Mouse (Mus musculus): ENCODE data around the gene Hbq1a. TPM values are rescaled to one million over a fixed set of nuclear protein-coding genes. Genes with fewer than 3 reads are reported as not detected.
A peak's percentile ranks its signal among the peaks of the same experiment; 100 is the strongest.

Gene Hbq1a
- polyA plus RNA-seq, 1 experiment from 2014 or later: 0.94 TPM

DNA sequence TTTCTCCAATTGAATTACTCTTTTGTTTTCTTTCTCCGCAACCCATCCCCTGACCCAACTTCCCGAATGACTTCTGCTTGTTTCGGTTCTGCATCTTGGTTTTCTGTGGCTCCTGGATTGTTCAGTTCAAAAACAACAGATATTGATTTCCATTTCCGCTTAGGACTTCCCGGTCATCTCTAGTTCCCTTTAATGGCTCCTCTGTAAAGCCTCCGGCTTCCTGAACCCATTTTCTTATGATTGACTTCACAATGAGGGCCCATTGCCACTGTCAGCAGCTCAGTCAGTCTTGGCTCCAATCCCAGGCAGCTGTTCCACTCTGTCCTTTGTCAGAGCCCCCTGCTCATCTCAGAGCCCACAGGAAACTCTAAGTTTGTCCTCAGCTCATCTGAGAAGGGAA, 31.2 kb downstream of the Hbq1a start:
- TF ChIP-seq EP300 (IDR thresholded peaks at IDR 0.05) (0 out of 2 replicates have a peak, but pooled peaks have one; percentile 21), CTCF (IDR thresholded peaks at IDR 0.05) (no peak)
- DNase-seq (ENCODE audit: low spot score): no peak
- H3K4me3 ChIP-seq (ENCODE audit: low read depth, low read length): no peak overlapping the region
- no peaks in the 10 kb centered on the region for H3K4me1 ChIP-seq (ENCODE audit: insufficient read depth, low read depth, low read length)
- H3K27ac ChIP-seq (ENCODE audit: low read length): no peak overlapping the region
- no peaks in the 10 kb centered on the region for H3K9me3 ChIP-seq (ENCODE audit: low read length)
- H3K36me3 ChIP-seq (ENCODE audit: insufficient read depth, low read length): no peaks in the 10 kb centered on the region
- WGBS: 40% methylated on average over 6 of the region's 6 CpGs
- no peaks in the 10 kb centered on the region for H3K27me3 ChIP-seq (replicated peaks; ENCODE audit: insufficient read depth, low read length)
- H3K9ac ChIP-seq (replicated peaks; ENCODE audit: low read depth): no peak overlapping the region
- H3K4me2 ChIP-seq (replicated peaks; ENCODE audit: low read depth, low read length): no peak overlapping the region
- peak; percentile 38 for ATAC-seq

DNA sequence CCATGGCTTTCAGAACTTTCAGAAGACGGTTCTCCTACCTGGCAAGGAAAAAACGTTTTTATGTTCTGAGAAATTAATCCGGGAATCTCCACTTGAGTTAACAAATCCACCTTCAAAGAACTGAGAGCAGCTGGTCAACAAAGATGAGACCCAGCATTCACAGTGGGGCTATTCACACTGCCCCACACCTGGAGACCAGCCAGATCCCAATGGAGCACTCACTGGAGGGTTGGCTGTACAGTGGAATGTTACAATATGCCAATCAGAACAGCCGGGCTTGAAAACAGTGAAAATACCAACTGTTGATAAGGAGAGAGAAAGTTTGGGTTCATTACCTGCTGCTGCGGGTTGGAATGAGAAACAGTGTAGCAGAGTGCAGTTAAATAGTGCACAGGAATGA, 32.0 kb downstream of the Hbq1a start:
- no peak overlapping the region for H3K4me3 ChIP-seq (ENCODE audit: low read depth, low read length)
- 43% methylated on average over 5 of the region's 5 CpGs for WGBS
- no peak for TF ChIP-seq CTCF (IDR thresholded peaks at IDR 0.05)
- TF ChIP-seq EP300 (IDR thresholded peaks at IDR 0.05): no peak
- no peaks in the 10 kb centered on the region for H3K4me1 ChIP-seq (ENCODE audit: insufficient read depth, low read depth, low read length)
- H3K27ac ChIP-seq (ENCODE audit: low read length): no peak overlapping the region
- DNase-seq (ENCODE audit: low spot score): no peak
- H3K9ac ChIP-seq (replicated peaks; ENCODE audit: low read depth): no peak overlapping the region
- H3K36me3 ChIP-seq (ENCODE audit: insufficient read depth, low read length): no peaks in the 10 kb centered on the region
- no peak overlapping the region for H3K4me2 ChIP-seq (replicated peaks; ENCODE audit: low read depth, low read length)
- ATAC-seq: peak; percentile 22; the same call in 1 of the 2 replicates
- H3K9me3 ChIP-seq (ENCODE audit: low read length): no peaks in the 10 kb centered on the region
- H3K27me3 ChIP-seq (replicated peaks; ENCODE audit: insufficient read depth, low read length): no peaks in the 10 kb centered on the region

DNA sequence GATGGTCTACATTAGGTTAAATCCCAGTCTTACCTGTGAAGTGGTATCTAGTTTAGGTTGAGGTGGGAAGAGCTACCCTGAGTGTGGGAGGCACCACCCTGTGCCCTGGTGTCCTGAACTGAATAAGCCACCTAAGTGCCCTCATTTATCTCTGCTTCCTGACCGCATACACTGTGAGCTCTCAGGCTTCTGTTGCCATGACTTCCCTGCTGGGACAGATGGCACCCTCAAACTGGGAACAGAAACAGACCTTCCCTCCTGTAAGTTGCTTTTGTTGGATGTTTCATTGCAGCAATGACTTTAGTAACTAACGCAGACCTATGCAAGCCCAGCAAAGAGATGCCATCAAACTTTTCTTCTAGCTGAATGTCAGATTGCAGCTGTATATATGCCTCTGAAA, 33.4 kb downstream of the Hbq1a start:
- TF ChIP-seq EP300 (IDR thresholded peaks at IDR 0.05) (no peak), CTCF (IDR thresholded peaks at IDR 0.05) (no peak)
- ATAC-seq: no peak
- no peaks in the 10 kb centered on the region for H3K27me3 ChIP-seq (replicated peaks; ENCODE audit: insufficient read depth, low read length)
- H3K4me2 ChIP-seq (replicated peaks; ENCODE audit: low read depth, low read length): no peak overlapping the region
- no peaks in the 10 kb centered on the region for H3K4me1 ChIP-seq (ENCODE audit: insufficient read depth, low read depth, low read length)
- no peaks in the 10 kb centered on the region for H3K36me3 ChIP-seq (ENCODE audit: insufficient read depth, low read length)
- H3K27ac ChIP-seq (ENCODE audit: low read length): no peak overlapping the region
- H3K9ac ChIP-seq (replicated peaks; ENCODE audit: low read depth): no peak overlapping the region
- no peak overlapping the region for H3K4me3 ChIP-seq (ENCODE audit: low read depth, low read length)
- H3K9me3 ChIP-seq (ENCODE audit: low read length): no peaks in the 10 kb centered on the region
- DNase-seq (ENCODE audit: low spot score): no peak
- 75% methylated on average over 2 of the region's 2 CpGs for WGBS

DNA sequence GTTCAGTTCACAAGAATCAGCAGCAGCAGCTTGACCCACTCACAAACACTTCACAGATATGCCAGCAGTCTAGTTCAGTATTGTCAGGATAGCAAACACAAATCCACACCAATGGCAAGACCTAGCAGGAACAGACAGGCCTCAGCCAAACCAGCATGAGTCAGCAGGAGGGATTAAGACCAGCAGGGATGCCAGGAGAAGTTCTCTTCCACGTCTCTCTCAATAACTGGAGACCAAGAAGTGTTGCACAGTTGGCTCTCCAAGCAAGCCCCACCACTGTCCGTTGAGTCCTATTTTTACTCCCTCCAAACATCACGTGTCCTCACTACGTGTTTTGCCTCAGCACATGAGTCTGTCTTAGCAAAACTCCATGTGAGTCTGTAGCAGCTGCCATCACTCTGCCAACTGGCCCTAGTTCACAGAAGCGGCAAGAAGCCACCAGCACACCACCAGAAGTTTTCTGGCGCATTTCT, 36.6 kb downstream of the Hbq1a start:
- Histone ChIP-seq H3K27me3 (replicated peaks; ENCODE audit: insufficient read depth, low read length) (no peaks in the 10 kb centered on the region), H3K27ac (ENCODE audit: low read length) (no peak overlapping the region), H3K9ac (replicated peaks; ENCODE audit: low read depth) (no peak overlapping the region), H3K4me3 (ENCODE audit: low read depth, low read length) (no peak overlapping the region), H3K4me1 (ENCODE audit: insufficient read depth, low read depth, low read length) (peaks cover 8% of the 10 kb centered on the region; the same call in 1 of the 2 replicates), H3K9me3 (ENCODE audit: low read length) (no peaks in the 10 kb centered on the region), H3K36me3 (ENCODE audit: insufficient read depth, low read length) (no peaks in the 10 kb centered on the region), H3K4me2 (replicated peaks; ENCODE audit: low read depth, low read length) (no peak overlapping the region)
- TF ChIP-seq EP300 (IDR thresholded peaks at IDR 0.05) (no peak), CTCF (IDR thresholded peaks at IDR 0.05) (no peak)
- WGBS: 71% methylated on average over 6 of the region's 6 CpGs
- ATAC-seq (peak; percentile 76), DNase-seq (ENCODE audit: low spot score) (peak; percentile 75)

DNA sequence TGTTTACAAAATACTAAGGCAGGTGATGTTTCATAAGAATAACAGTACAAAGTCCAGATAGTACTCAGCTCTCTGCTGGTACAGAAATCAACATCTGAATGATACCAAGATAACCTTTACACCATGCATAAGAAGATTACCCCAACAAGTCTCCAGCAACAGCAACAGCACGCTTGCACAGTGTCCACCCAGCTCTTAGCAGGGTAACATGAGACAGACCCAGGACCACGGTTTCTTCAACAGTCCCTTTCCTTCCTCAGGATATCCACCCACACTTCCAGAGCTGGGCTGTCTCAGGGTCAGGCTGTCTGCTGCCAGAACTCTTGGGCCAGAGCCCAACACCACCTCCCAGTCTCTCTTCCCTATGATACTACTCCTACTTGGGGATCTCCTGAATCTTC, 39.3 kb downstream of the Hbq1a start:
- 45% methylated on average over 2 of the region's 2 CpGs for WGBS
- peak; percentile 46; the same call in 1 of the 2 replicates for ATAC-seq
- peak; percentile 32; the same call in 1 of the 2 replicates for TF ChIP-seq EP300 (IDR thresholded peaks at IDR 0.05)
- no peak for TF ChIP-seq CTCF (IDR thresholded peaks at IDR 0.05)
- H3K4me1 ChIP-seq (ENCODE audit: insufficient read depth, low read depth, low read length): peaks cover 9% of the 10 kb centered on the region; the same call in 1 of the 2 replicates
- no peaks in the 10 kb centered on the region for H3K9me3 ChIP-seq (ENCODE audit: low read length)
- H3K9ac ChIP-seq (replicated peaks; ENCODE audit: low read depth): no peak overlapping the region
- no peak overlapping the region for H3K4me2 ChIP-seq (replicated peaks; ENCODE audit: low read depth, low read length)
- no peak overlapping the region for H3K27ac ChIP-seq (ENCODE audit: low read length)
- no peaks in the 10 kb centered on the region for H3K36me3 ChIP-seq (ENCODE audit: insufficient read depth, low read length)
- no peak for DNase-seq (ENCODE audit: low spot score)
- no peak overlapping the region for H3K4me3 ChIP-seq (ENCODE audit: low read depth, low read length)
- no peaks in the 10 kb centered on the region for H3K27me3 ChIP-seq (replicated peaks; ENCODE audit: insufficient read depth, low read length)

DNA sequence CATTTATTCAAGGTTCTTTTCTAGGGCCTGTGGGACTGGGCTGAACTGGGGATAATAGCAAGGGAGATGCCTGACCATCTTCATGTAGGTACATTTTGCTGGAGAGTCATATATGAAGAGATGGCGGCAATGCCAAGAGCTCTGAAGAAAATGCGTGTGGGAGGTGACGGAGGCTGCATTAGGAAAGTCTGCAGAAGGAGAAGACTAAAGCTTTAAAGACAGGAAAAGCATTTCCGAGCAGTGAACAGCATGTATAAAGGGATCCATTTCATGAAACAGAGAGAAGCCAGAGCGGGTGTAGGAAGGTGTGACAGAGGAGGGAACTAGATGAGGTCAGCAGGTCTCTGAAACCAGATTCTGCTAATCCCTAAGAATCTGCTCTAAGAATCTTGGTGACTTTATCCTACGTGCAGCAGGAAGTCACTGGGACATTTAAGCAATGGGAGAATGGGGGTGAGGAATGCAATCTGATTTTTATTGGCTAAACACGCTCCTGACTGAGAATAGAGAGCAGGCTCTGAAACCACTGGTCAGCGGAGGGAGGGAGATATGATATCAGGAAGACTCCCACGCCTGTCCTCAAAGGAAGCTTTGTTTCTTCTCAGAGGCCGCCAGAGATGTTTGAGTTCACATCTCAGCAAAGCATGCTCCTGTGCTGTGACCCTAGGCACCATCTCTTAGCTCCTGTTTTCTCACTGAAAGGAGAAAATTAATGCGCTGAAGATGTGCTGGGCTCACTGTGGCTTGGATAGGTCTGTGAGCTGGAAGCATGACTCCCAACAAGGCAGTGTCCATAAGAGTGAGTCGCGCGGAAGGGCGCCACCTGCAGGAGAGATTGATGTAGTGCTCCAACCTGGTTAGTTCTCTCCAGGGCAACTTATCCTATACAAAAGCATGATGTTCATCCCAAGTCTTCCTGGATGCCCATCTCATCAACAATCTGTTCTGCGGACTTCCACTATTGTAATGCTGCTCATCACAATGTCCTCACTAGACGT, 40.9 kb downstream of the Hbq1a start:
- Histone ChIP-seq H3K9me3 (ENCODE audit: low read length) (no peaks in the 10 kb centered on the region), H3K36me3 (ENCODE audit: insufficient read depth, low read length) (no peaks in the 10 kb centered on the region), H3K4me3 (ENCODE audit: low read depth, low read length) (no peak overlapping the region), H3K27ac (ENCODE audit: low read length) (no peak overlapping the region), H3K4me2 (replicated peaks; ENCODE audit: low read depth, low read length) (no peak overlapping the region), H3K9ac (replicated peaks; ENCODE audit: low read depth) (no peak overlapping the region), H3K27me3 (replicated peaks; ENCODE audit: insufficient read depth, low read length) (no peaks in the 10 kb centered on the region), H3K4me1 (ENCODE audit: insufficient read depth, low read depth, low read length) (peaks cover 9% of the 10 kb centered on the region; the same call in 1 of the 2 replicates)
- WGBS: 29% methylated on average over 17 of the region's 17 CpGs
- TF ChIP-seq CTCF (IDR thresholded peaks at IDR 0.05): peak; percentile 89
- TF ChIP-seq EP300 (IDR thresholded peaks at IDR 0.05): no peak
- peak; percentile 71 for DNase-seq (ENCODE audit: low spot score)
- ATAC-seq: peak; percentile 42

All from lung, postnatal 0 days (tissue).